Mouse (Mus musculus): ENCODE results near the gene Ddx28. TPM values are rescaled to one million over a fixed set of nuclear protein-coding genes. Genes with fewer than 3 reads are reported as not detected.

Gene Ddx28
- 1 to 10 TPM; 8.9 to 9.5 TPM for total RNA-seq (2021)

- DNase-seq, result no peak
Measured at GRCm38 (mm10) chr8:106011643-106011986, at the start of gene Ddx28. Gene Ddx28, minus strand, starts transcription at chr8:106011882.

GRCm38 (mm10) chr8:106060521-106060920, 48.8 kb upstream of the Ddx28 start:
- DNase-seq, result no peak

GRCm38 (mm10) chr8:106059613-106060371, 48.1 kb upstream of the Ddx28 start:
- peak; percentile 68 for DNase-seq

- DNase-seq, result peak; percentile 97
Measured at GRCm38 (mm10) chr8:106058731-106059612, 47.3 kb upstream of the Ddx28 start, which contains the start of gene Nfatc3. Gene Nfatc3, plus strand, starts transcription at chr8:106058840.

GRCm38 (mm10) chr8:106056455-106056982, 44.8 kb upstream of the Ddx28 start:
- DNase-seq, result no peak

- DNase-seq, result no peak
Measured at GRCm38 (mm10) chr8:106055038-106055437, 43.4 kb upstream of the Ddx28 start.

- DNase-seq, result peak; percentile 34
Measured at GRCm38 (mm10) chr8:106054190-106054811, 42.6 kb upstream of the Ddx28 start.

GRCm38 (mm10) chr8:106052510-106053089, 40.9 kb upstream of the Ddx28 start:
- no peak for DNase-seq

- DNase-seq, result no peak
Measured at GRCm38 (mm10) chr8:106051068-106051467, 39.4 kb upstream of the Ddx28 start.

- DNase-seq, result no peak
Measured at GRCm38 (mm10) chr8:106049840-106050239, 38.2 kb upstream of the Ddx28 start.

GRCm38 (mm10) chr8:106047854-106048630, 36.4 kb upstream of the Ddx28 start:
- no peak for DNase-seq

GRCm38 (mm10) chr8:106046872-106047559, 35.3 kb upstream of the Ddx28 start:
- DNase-seq, result peak; percentile 20

- peak; percentile 51 for DNase-seq
Measured at GRCm38 (mm10) chr8:106044151-106044550, 32.5 kb upstream of the Ddx28 start.

GRCm38 (mm10) chr8:106043055-106043454, 31.4 kb upstream of the Ddx28 start:
- DNase-seq, result no peak

- no peak for DNase-seq
Measured at GRCm38 (mm10) chr8:106040218-106040617, 28.5 kb upstream of the Ddx28 start.

- no peak for DNase-seq
Measured at GRCm38 (mm10) chr8:106039605-106040004, 27.9 kb upstream of the Ddx28 start.

GRCm38 (mm10) chr8:106038721-106039120, 27.0 kb upstream of the Ddx28 start:
- DNase-seq, result no peak

- peak; percentile 83 for DNase-seq
Measured at GRCm38 (mm10) chr8:106022483-106022882, 10.8 kb upstream of the Ddx28 start.

- no peak for DNase-seq
Measured at GRCm38 (mm10) chr8:106018039-106018438, 6.4 kb upstream of the Ddx28 start.

GRCm38 (mm10) chr8:106017130-106017529, 5.4 kb upstream of the Ddx28 start:
- DNase-seq, result no peak

- no peak for DNase-seq
Measured at GRCm38 (mm10) chr8:106016284-106016683, 4.6 kb upstream of the Ddx28 start.
